Mouse (Mus musculus) bone marrow macrophage, adult 2 months (primary cell): ENCODE data around the gene Foxk2.

Experiments
- CTCF ChIP-seq: IDR thresholded peaks from 2 replicates; pipeline ENCODE4 v1.5.1; 2012; ENCODE audit warnings: low read depth, mild to moderate bottlenecking, low read length, moderate library complexity
- POLR2A ChIP-seq: IDR thresholded peaks from 2 replicates; pipeline ENCODE4 v1.6.1; 2012; ENCODE audit warnings: mild to moderate bottlenecking, low read depth, low read length, borderline replicate concordance

DNA sequence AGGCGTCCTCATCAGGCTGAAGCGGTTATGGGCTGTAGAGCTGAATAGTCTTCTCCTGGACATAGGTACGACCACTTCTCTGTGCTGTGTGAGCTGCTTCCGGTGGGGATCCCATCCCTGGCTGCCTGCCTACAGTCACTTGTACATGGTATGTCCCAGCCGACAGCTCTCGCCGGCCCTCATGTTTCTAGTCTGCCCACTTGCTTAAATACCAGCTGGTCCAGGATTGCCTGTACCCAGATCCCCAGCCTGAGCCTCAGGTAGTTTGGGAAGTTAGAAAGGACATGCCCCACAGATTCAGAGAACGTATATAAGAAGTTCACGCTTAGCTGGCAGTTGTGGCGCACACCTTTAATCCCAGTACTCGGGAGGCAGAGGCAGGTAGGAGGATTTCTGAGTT lies 40.0 kb upstream of the Foxk2 start:
- TF ChIP-seq POLR2A = no peak
- TF ChIP-seq CTCF = no peak
